Mouse (Mus musculus): Measurements from ENCODE around the gene Iqschfp.

DNA sequence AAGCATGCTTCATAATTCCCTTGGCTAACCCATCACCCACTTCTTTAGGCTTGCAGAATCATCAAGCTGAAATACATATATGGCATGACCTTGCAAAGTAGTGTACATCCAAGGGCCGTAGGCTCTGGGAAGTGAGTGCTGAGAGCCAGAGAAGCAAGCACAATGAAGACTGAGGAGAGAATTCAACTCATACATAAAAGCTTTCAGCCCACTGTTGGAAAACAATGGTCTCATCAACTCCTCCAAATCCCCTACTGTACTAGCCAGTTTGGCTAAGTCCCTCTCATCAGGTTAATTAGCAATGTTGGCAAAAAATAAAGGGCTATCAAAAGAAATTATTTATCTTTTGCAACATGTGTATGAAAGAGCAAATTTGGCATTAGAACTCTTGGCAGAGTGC lies 22.6 kb upstream of the Iqschfp start:
- no peak for TF ChIP-seq CTCF (IDR thresholded peaks at IDR 0.05; ENCODE audit: control insufficient read depth, insufficient read depth, insufficient read length)
- TF ChIP-seq USF1 (IDR thresholded peaks at IDR 0.05; ENCODE audit: low read depth), result no peak
- no peak for TF ChIP-seq MYOD1 (IDR thresholded peaks at IDR 0.05; ENCODE audit: control insufficient read depth, insufficient read length, low read depth)
- TF ChIP-seq MAX (IDR thresholded peaks at IDR 0.05), result no peak
- TF ChIP-seq MYOG (IDR thresholded peaks at IDR 0.05; ENCODE audit: control insufficient read depth, extremely low read depth, insufficient read length), result no peak
- no peak for TF ChIP-seq CEBPB (IDR thresholded peaks at IDR 0.05; ENCODE audit: low read depth)

Data from C2C12 (cell line).